Mouse (Mus musculus): ENCODE data around the gene Vangl1. TPM values are rescaled to one million over a fixed set of nuclear protein-coding genes. Genes with fewer than 3 reads are reported as not detected.

Gene Vangl1
- polyA plus RNA-seq, 1 experiment: 25.4 TPM

- Histone ChIP-seq H3K27me3 (ENCODE audit: control insufficient read depth, insufficient read depth, insufficient read length) (no peaks in the 10 kb centered on the region), H3K79me3 (ENCODE audit: low read depth) (no peaks in the 10 kb centered on the region), H3K79me2 (ENCODE audit: control insufficient read depth, insufficient read depth) (no peaks in the 10 kb centered on the region), H3K36me3 (ENCODE audit: control insufficient read depth, insufficient read depth) (no peaks in the 10 kb centered on the region), H3K4me3 (ENCODE audit: insufficient read depth, poor library complexity, severe bottlenecking) (no peak overlapping the region), H3ac (ENCODE audit: control insufficient read depth, insufficient read length, low read depth) (no peak overlapping the region)
- peak; percentile 84 for TF ChIP-seq FOSL1 (IDR thresholded peaks at IDR 0.05; ENCODE audit: insufficient read depth, low read length, poor library complexity, severe bottlenecking)
- TF ChIP-seq CEBPB (IDR thresholded peaks at IDR 0.05; ENCODE audit: low read depth): no peak
These were observed 100.5 kb downstream of the Vangl1 start for GRCm38 (mm10) chr3:102103811-102104565.

Other genes starting within 250 kb of the Vangl1 start
- 0.02 TPM for gene Nhlh2, start 194.6 kb downstream of the Vangl1 start, polyA plus RNA-seq (2012; fragmentation: generic; extraction: Trizol)
- gene Casq2, start 118.3 kb downstream of the Vangl1 start, polyA plus RNA-seq (2012; fragmentation: generic; extraction: Trizol): 0.64 TPM